Mouse (Mus musculus): Measurements from ENCODE around the gene Rpl36al. TPM values are rescaled to one million over a fixed set of nuclear protein-coding genes. Genes with fewer than 3 reads are reported as not detected.

The Rpl36al gene
- total RNA-seq (2015; ENCODE audit: low replicate concordance) (207 and 213 TPM in 2 replicates), total RNA-seq (2017; ENCODE audit: low replicate concordance) (166 and 173 TPM in 2 replicates)

DNA sequence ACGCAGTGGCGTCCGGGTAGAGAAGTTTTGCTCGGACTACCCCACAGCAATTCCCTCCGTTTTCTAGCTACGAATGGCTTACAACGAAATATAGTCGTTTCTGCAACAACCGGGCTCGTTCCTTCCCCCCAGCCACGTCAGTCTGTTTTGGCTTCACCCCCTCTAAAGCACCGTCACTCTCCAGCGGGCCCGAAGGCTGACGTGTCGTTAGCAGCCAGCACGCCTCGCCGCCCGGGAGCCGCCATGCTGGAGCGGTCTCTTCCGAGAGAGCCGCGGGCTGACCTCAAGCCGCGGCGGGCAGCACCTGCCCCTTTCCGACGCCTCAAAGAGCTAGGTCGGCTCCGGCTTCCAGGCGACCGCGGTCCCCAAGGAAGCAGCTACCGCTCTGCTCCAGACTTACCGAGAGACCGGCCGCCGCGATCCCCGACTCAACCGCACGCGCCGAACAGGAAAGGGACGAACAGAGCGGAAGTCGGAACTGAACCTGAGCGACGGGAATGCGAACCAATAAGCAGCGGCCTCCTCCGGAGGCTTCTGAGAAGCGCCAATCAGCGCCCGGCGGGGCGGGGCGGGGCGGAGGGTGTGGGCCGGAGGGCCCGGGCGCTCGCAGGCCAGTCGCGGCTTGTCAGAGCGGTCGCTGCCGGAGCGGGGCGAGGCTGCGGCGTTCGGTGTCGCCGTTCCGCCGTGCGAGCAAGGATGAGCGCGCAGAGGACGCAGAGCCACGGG is at the start of gene Rpl36al, which contains the start of gene Mgat2:
Rpl36al (minus strand) TSS at position 501 of the 726 bp plus-strand sequence.
Mgat2 (plus strand) TSS at position 575 of the 726 bp plus-strand sequence.
- peak; percentile 95 for ATAC-seq (replicated peaks; ENCODE audit: low FRiP score, poor library complexity, severe bottlenecking)

DNA sequence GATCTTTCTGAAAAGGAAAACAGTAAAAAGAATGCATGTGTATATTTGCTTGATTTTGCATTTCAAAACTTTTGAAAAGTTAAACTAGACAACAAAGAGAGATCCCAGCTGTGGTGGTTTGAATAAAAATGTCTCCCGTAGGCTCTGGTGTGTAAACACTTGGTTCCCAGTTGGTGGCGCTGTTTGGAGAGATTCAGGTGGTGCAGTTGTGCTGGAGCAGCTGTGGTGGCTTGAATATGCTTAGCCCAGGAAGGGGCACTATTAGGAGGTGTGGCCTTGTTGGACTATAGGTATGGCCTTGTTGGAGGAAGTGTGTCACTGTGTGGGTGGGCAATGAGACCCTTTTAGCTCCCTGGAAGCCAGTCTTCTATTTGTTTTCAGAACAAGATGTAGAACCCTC is 45.4 kb upstream of the Rpl36al start:
- ATAC-seq (replicated peaks; ENCODE audit: low FRiP score, poor library complexity, severe bottlenecking): no peak

GRCm38 (mm10) chr12:69227776-69228466 is 44.0 kb upstream of the Rpl36al start, which contains the start of gene Pole2:
TSS of gene Pole2 (minus strand) at chr12:69228195.
- peak; percentile 94 for ATAC-seq (replicated peaks; ENCODE audit: low FRiP score, poor library complexity, severe bottlenecking)

DNA sequence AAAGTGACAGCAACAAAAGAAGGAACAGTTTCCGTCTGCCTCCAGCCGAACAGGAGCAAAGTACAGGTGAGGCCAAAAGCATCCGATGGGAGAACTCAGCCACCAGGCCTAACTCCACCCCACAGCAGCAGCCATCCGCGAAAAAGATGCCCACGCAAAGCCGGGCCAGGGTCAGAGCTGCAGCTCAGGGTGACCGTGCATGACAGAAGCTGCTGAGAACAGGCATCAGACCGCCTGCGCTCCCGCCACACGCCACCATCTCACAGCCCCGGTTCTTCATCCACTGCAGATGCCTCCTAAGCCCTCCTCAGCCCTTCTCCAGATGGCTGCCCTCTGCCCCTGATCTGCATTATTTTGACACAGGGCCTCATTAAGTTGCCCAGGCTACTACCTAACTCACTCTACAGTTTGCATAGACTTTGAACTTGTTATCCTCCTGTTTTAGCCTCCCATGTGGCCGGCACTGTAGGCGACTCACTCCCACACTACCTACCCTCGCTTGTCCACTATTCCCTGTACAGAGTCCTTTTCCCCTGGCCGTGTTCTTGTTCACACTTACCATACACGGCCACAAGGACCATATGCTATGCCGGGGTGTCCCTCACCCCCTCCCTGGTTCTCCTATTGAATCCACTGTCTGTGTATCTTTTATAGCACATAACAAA is 36.9 kb upstream of the Rpl36al start:
- no peak for ATAC-seq (replicated peaks; ENCODE audit: low FRiP score, poor library complexity, severe bottlenecking)

DNA sequence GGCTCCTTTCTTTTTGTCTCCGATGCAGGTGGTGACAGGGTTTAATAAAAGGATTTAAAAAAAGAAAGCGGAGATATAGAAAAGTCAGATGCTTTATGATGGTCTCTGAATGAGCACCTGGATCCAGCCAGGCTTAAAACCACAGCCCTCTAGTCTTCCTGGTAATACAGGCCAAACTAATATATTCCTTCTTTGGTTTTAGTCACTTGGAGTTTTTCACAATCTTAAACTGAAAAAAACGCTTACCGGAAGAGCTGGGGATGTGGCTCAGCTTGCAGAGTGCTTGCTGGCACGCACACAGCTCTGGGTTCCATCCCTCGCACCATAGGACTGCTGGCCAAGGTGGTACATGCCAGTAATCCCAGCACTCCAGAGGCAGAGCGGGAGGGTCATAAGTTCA is 32.7 kb upstream of the Rpl36al start:
- no peak for ATAC-seq (replicated peaks; ENCODE audit: low FRiP score, poor library complexity, severe bottlenecking)

GRCm38 (mm10) chr12:69215000-69215785 is 31.3 kb upstream of the Rpl36al start:
- no peak for ATAC-seq (replicated peaks; ENCODE audit: low FRiP score, poor library complexity, severe bottlenecking)

DNA sequence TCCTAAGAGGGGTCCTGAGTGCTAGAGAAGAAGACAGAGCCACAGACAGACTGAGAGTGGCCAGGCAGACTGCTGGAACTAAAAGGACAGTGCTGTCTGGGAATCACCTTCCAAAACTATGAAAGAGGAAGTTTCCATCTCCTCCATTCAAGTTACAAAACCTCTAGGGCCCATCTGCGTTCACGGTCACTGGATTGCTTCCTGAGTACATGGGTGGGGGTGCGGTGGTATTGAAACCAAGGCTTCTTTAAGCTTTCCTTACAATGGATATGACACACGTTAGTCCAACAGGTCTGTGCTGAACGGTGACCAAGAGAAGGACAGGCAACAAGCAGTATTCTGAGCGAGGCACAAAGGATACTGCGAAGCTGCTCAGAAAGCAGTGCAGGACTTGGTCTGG is 30.5 kb upstream of the Rpl36al start:
- ATAC-seq (replicated peaks; ENCODE audit: low FRiP score, poor library complexity, severe bottlenecking): no peak

DNA sequence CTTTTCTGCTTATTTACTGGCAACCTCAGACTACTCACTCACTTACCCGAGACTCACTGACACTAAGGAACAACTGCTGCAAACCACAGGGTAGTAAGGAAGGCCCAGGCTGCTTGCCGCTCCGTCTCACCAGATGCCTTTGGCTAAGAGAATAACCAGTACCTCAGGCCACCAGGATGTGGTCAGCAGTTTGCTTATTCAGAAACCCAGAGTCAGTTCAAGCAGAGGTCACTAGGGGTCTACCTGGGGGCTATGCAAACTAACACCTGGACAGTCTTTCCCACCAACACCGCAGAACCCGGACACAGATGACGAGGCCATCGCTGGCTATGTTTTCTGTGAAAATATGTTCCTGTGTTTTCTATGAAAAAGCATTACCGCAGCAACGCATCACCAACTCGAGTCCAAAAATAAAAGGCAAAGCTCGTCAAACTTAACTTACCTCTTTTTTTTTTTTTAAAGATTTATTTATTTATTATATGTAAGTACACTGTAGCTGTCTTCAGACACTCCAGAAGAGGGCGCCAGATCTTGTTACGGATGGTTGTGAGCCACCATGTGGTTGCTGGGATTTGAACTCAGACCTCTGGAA is 29.4 kb upstream of the Rpl36al start:
- ATAC-seq (replicated peaks; ENCODE audit: low FRiP score, poor library complexity, severe bottlenecking): no peak

DNA sequence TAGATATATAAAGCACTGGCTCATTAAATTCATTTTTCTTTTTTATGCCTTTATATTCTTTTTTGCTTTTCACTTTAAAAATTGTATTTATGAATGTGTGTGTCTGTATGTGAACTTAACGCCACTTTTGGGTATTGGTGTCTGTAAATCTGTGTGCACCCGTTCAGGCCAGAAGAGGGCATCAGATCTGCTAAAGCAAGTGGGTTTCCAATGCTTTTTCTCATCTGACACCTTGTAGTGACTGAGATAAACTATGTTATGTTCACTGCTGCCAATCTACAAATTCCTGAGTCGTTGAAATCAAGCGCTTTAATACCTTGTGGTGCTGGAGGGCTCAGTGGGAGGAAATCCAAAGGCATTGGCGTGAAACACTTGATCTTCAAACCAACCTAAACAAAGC is 27.2 kb upstream of the Rpl36al start:
- ATAC-seq (replicated peaks; ENCODE audit: low FRiP score, poor library complexity, severe bottlenecking): no peak

DNA sequence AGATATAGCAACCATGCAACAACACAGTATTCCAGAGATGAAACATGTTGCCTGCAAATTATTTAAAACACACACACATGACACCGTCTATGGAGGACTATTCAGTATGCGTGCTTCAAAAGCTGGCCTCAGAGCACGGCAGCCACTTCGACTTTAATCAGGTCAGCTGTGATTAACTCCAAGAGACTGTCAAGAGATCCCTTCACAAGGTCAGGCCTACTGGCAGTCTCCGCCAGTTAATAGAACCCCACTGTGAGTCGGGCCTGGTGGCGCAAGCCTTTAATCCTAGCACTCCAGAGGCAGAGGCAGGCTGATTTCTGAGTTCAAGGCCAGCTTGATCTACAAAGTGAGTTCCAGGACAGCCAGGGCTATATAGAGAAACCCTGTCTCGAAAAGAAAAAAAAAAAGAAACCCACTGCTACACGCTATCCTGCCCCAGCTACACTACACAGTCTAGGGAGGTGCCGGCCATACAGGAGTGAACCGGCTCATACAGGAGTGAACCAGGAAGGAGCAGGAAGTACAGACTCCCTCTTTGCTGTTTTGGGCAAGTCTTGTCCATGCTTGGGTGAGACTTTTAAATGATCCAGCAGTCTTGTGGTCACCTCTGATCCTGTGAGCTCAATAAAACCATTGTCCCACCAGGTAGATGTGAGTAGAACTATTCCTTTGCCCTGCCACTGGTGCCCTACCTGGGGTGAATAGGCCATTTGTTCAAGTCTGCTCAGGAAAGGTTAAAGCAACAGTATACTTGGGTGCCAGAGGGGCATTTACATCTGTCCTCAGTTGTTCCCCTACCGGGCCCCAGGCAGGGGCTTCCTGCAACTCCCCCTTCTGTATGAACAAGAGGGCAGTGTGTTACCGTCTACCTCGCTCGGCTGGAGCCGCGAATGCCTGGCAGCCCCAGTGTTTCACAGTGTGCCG is 26.4 kb upstream of the Rpl36al start:
- ATAC-seq (replicated peaks; ENCODE audit: low FRiP score, poor library complexity, severe bottlenecking): no peak

DNA sequence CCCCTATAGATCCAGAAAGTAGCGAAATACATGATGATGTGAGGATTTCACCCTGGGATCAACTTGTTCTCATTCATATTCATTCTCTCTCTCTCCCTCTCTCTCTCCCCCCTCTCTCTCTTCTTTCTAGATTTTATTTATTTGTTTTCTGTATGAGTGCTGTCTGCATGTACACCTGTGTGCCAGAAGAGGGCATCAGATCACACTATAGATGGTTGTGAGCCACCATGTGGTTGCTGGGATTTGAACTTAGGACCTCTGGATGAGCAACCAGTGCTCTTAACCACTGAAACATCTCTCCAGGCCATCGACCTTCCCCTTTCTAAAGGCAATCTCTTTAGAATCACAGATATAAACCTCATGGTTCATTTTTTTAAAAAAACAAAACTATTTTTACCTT is 24.6 kb upstream of the Rpl36al start:
- no peak for ATAC-seq (replicated peaks; ENCODE audit: low FRiP score, poor library complexity, severe bottlenecking)

DNA sequence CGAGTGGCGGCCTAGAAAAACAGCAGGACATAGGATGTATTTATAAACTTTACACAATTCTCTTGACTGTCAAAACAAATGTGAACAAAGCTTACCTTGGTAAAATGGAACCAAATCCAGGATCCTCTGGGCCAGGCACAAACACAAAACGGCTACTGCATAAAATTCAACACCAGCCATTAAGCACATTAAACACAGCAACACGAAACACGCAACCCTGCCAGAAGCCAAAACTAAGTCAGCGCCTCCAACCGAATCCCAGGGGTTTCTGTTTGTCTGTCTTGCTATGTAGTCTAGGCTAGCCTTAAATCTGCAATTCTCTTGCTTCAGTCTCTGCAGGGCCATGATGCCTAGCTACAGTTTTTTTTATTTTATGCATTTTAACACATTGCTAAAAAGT is 24.0 kb upstream of the Rpl36al start:
- no peak for ATAC-seq (replicated peaks; ENCODE audit: low FRiP score, poor library complexity, severe bottlenecking)

GRCm38 (mm10) chr12:69207396-69207795 is 23.5 kb upstream of the Rpl36al start:
- no peak for ATAC-seq (replicated peaks; ENCODE audit: low FRiP score, poor library complexity, severe bottlenecking)

GRCm38 (mm10) chr12:69204052-69204833 is 20.4 kb upstream of the Rpl36al start, which contains the start of gene Gm49384:
TSS of gene Gm49384 (minus strand) at chr12:69204267.
- no peak for ATAC-seq (replicated peaks; ENCODE audit: low FRiP score, poor library complexity, severe bottlenecking)

DNA sequence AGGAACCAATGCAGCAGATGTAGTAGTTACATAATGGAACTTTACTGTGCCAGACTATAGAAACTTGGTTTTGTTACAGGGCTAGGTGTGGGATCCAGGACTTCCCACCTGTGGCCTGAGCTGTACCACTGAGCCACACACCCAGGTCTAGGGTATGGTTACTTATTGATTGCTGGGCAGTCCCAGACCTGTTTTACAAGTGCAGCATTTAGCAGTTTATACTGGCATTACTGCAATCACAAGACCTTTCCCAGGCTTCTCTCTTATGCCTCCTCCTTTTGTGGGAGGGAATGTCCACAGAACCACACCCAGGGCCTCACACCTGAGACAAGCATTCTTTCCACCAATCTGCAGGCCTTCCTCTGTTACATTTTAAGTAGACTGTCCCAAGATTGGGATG is 15.1 kb upstream of the Rpl36al start:
- ATAC-seq (replicated peaks; ENCODE audit: low FRiP score, poor library complexity, severe bottlenecking): no peak

- peak; percentile 66 for ATAC-seq (replicated peaks; ENCODE audit: low FRiP score, poor library complexity, severe bottlenecking)
Measured at GRCm38 (mm10) chr12:69198164-69198535, 14.3 kb upstream of the Rpl36al start, which contains the start of gene Dnaaf2. TSS of gene Dnaaf2 (minus strand) at chr12:69198429.

- ATAC-seq (replicated peaks; ENCODE audit: low FRiP score, poor library complexity, severe bottlenecking): peak; percentile 77
Measured at GRCm38 (mm10) chr12:69197378-69198163, 13.7 kb upstream of the Rpl36al start.
